9 mouse cellular contexts compared by ENCODE assay signal in the genomic region with DNA sequence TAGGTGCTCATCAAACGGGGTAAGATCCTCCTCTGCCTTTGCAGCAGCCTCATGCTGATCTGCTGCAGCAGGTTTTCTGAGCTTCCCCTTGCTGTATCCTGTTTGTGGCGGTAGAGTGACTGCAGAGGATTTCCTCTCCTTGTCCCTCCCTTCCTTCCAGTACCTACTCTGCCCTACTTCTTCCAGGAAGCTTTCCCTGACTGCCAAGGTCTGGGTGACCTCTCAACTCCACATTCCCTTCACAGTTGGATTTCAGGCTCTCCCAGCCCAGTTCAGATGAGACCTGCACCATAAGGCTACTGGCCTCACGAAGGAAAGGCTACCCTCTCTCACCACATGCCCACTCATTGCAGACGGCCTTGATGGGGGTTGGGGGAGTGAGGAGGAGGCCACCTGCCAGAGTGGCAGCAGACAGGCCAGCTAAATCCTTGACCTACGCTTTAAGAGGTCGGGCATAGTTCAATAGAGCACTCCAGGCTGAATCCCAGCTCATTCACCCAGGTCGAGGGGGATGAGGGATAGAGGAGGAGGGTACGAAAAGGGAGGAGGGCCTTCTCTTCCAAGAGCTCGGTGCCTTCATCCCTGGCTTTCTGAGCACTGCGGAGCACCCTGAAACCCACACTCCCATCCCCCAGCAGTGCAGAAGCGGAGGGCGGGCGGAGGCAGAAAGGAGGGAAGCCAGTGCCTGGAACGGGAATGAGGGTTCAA. TPM values are rescaled to one million over a fixed set of nuclear protein-coding genes. Genes with fewer than 3 reads are reported as not detected.
DNase-seq lines count a peak whose midpoint lies in the region; ATAC-seq lines count a peak whose summit lies in the region.
"Had no signal": no experiment of that assay in that cellular context is flagged by ENCODE, and none has a peak within 500 bp of the region (broad histone marks: within the 10 kb centered on the region; RNA-seq: fewer than 3 reads in every experiment).

No protein-coding gene starts in this region.

- no peak overlapping the region for H3K4me2 ChIP-seq in hindbrain, embryonic 16.5 days (ENCODE audit: low read length)
- H3K4me2 ChIP-seq in midbrain, embryonic 12.5 days (replicated peaks), result peak overlapping the region; percentile 41

- no peaks in the 10 kb centered on the region for H3K36me3 ChIP-seq in hindbrain, embryonic 16.5 days (ENCODE audit: control insufficient read depth, insufficient read depth, low read length)
- no peaks in the 10 kb centered on the region for H3K36me3 ChIP-seq in midbrain, embryonic 12.5 days

- H3K9me3 ChIP-seq in hindbrain, embryonic 16.5 days (ENCODE audit: control insufficient read depth, low read length), result no peaks in the 10 kb centered on the region
- H3K9me3 ChIP-seq in midbrain, embryonic 12.5 days, result no peaks in the 10 kb centered on the region

- DNase-seq in MN1 (ENCODE audit: low spot score), result peak; percentile 71
- peak; percentile 73 for DNase-seq in embryo, embryonic 10.5 days (ENCODE audit: low spot score)
- DNase-seq in urinary bladder, adult 2 months (ENCODE audit: low spot score), result no peak
- no peak for DNase-seq in adrenal gland, postnatal 14 days
- DNase-seq: lung, adult 18-20 months had no signal

- peak overlapping the region; percentile 64 for H3K27ac ChIP-seq in hindbrain, embryonic 16.5 days (ENCODE audit: low read depth, low read length)
- H3K27ac ChIP-seq in midbrain, embryonic 12.5 days (replicated peaks), result peak overlapping the region; percentile 89

- 0 out of 2 replicates have a peak, but pooled peaks have one; percentile 2 for ATAC-seq in hindbrain, embryonic 16.5 days
- peak; percentile 28 for ATAC-seq in midbrain, embryonic 12.5 days (ENCODE audit: low FRiP score, low read depth)
- no peak for ATAC-seq in granulocyte monocyte progenitor cell, adult 5-6 weeks (replicated peaks; ENCODE audit: poor library complexity, severe bottlenecking)

- H3K9ac ChIP-seq in hindbrain, embryonic 16.5 days (ENCODE audit: low read depth, low read length), result peak overlapping the region; percentile 17; the same call in 1 of the 2 replicates
- no peak overlapping the region for H3K9ac ChIP-seq in midbrain, embryonic 12.5 days (replicated peaks)

- no peak overlapping the region for H3K4me3 ChIP-seq in hindbrain, embryonic 16.5 days (ENCODE audit: low read length)
- peak overlapping the region; percentile 10; the same call in 1 of the 2 replicates for H3K4me3 ChIP-seq in midbrain, embryonic 12.5 days
- H3K4me3 ChIP-seq: erythroblast, embryonic 14.5 days had no signal

- whole genome bisulfite sequencing in hindbrain, embryonic 16.5 days, result 30% methylated on average over 14 of the region's 14 CpGs
- WGBS in midbrain, embryonic 12.5 days, result 10% methylated on average over 14 of the region's 14 CpGs

- H3K27me3 ChIP-seq in hindbrain, embryonic 16.5 days (replicated peaks; ENCODE audit: control insufficient read depth, insufficient read depth, low read length), result no peaks in the 10 kb centered on the region
- no peaks in the 10 kb centered on the region; the same call in 1 of the 2 replicates for H3K27me3 ChIP-seq in midbrain, embryonic 12.5 days

- H3K4me1 ChIP-seq in hindbrain, embryonic 16.5 days (ENCODE audit: control insufficient read depth, insufficient read depth, low read depth, low read length), result peaks cover 16% of the 10 kb centered on the region
- peaks cover 42% of the 10 kb centered on the region for H3K4me1 ChIP-seq in midbrain, embryonic 12.5 days

RNA-seq across cellular contexts. Expression of gene Fignl2, which starts 13.9 kb away (rescaled TPM):
- 0.06 and 0.09 TPM in 2 replicates for polyA plus RNA-seq in hindbrain, embryonic 16.5 days (2015; fragmentation: Nextera tagmentation; extraction: Ambion mirVana)
- polyA plus RNA-seq in midbrain, embryonic 12.5 days (2016; fragmentation: Nextera tagmentation; extraction: Ambion mirVana), result 0.34 and 0.37 TPM in 2 replicates
- polyA plus RNA-seq in urinary bladder, adult 2 months (2012; rRNA removed), result 7.3 and 7.5 TPM in 2 replicates
- total RNA-seq in adrenal gland, postnatal 14 days (2021), result 7.9 and 8.8 TPM in 2 replicates
- not detected in 2 replicates for total RNA-seq in granulocyte monocyte progenitor cell, adult 5-6 weeks (2014; fragmentation: Nextera tagmentation)
- total RNA-seq in granulocyte monocyte progenitor cell, adult 5-6 weeks (2017), result not detected in 2 replicates
- polyA plus RNA-seq: erythroblast, embryonic 14.5 days had no signal

RNA-seq across cellular contexts. Expression of gene Ankrd33, which starts 23.3 kb away (rescaled TPM):
- polyA plus RNA-seq in hindbrain, embryonic 16.5 days (2015; fragmentation: Nextera tagmentation; extraction: Ambion mirVana), result not detected in 2 replicates
- not detected in 2 replicates for polyA plus RNA-seq in midbrain, embryonic 12.5 days (2016; fragmentation: Nextera tagmentation; extraction: Ambion mirVana)
- polyA plus RNA-seq in urinary bladder, adult 2 months (2012; rRNA removed), result not detected in 2 replicates
- total RNA-seq in adrenal gland, postnatal 14 days (2021), result not detected in 2 replicates
- total RNA-seq in granulocyte monocyte progenitor cell, adult 5-6 weeks (2014; fragmentation: Nextera tagmentation), result not detected in 2 replicates
- total RNA-seq in granulocyte monocyte progenitor cell, adult 5-6 weeks (2017), result not detected in 2 replicates
- polyA plus RNA-seq: erythroblast, embryonic 14.5 days had no signal

RNA-seq across cellular contexts. Expression of gene Acvrl1, which starts 36.0 kb away (rescaled TPM):
- polyA plus RNA-seq in hindbrain, embryonic 16.5 days (2015; fragmentation: Nextera tagmentation; extraction: Ambion mirVana), result 10.2 and 12.7 TPM in 2 replicates
- 8.0 and 10.7 TPM in 2 replicates for polyA plus RNA-seq in midbrain, embryonic 12.5 days (2016; fragmentation: Nextera tagmentation; extraction: Ambion mirVana)
- 65.7 and 69.9 TPM in 2 replicates for polyA plus RNA-seq in urinary bladder, adult 2 months (2012; rRNA removed)
- 16.7 and 20.7 TPM in 2 replicates for total RNA-seq in adrenal gland, postnatal 14 days (2021)
- total RNA-seq in granulocyte monocyte progenitor cell, adult 5-6 weeks (2014; fragmentation: Nextera tagmentation), result 0.30 TPM in 1 of 2 replicates, not detected in the other
- 0.73 and 2.7 TPM in 2 replicates for total RNA-seq in granulocyte monocyte progenitor cell, adult 5-6 weeks (2017)
- polyA plus RNA-seq: erythroblast, embryonic 14.5 days had no signal

RNA-seq across cellular contexts. Expression of gene Gm47841, which starts 45.1 kb away (rescaled TPM):
- not detected in 2 replicates for polyA plus RNA-seq in hindbrain, embryonic 16.5 days (2015; fragmentation: Nextera tagmentation; extraction: Ambion mirVana)
- not detected in 2 replicates for polyA plus RNA-seq in midbrain, embryonic 12.5 days (2016; fragmentation: Nextera tagmentation; extraction: Ambion mirVana)
- polyA plus RNA-seq in urinary bladder, adult 2 months (2012; rRNA removed), result 0.09 and 0.15 TPM in 2 replicates
- 0.49 TPM in 1 of 2 replicates, not detected in the other for total RNA-seq in adrenal gland, postnatal 14 days (2021)
- total RNA-seq in granulocyte monocyte progenitor cell, adult 5-6 weeks (2014; fragmentation: Nextera tagmentation), result not detected in 2 replicates
- not detected in 2 replicates for total RNA-seq in granulocyte monocyte progenitor cell, adult 5-6 weeks (2017)
- polyA plus RNA-seq: erythroblast, embryonic 14.5 days had no signal

Comparison
In these comparisons a context has a peak if more than half of its experiments do, and no peak if none do; other contexts are left out.
1. DNase-seq: peak in MN1 (single experiment) and embryo, embryonic 10.5 days (single experiment); none in urinary bladder, adult 2 months (single experiment) and adrenal gland, postnatal 14 days (single experiment).